Mouse (Mus musculus): ENCODE results near the gene Adamtsl3. TPM values are rescaled to one million over a fixed set of nuclear protein-coding genes. Genes with fewer than 3 reads are reported as not detected.

Gene Adamtsl3
- polyA plus RNA-seq, 1 experiment from 2014 or later = 0.22 TPM

DNA sequence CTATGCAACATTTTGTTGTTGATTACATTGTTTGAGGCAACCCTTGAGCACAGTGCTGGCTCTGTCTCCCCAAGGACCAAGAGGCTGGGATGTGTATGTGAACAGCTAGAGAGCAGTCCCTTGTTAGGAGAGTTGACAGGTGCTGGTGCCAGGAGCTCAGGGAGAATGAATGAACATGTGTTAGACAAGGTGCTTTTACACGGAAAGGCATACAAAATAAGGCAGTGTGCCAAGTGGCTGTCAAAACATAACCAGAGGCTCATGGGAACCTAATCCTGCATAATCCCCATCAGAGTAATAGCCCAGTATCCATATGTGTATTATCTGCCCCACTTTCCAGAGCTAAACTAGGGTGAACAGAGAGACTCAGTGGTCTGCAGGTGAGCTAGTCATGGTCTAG, 1.5 kb upstream of the Adamtsl3 start:
- Histone ChIP-seq H3K9me3 (no peaks in the 10 kb centered on the region), H3K4me3 (replicated peaks) (no peak overlapping the region), H3K4me1 (replicated peaks) (peaks cover 16% of the 10 kb centered on the region), H3K36me3 (no peaks in the 10 kb centered on the region), H3K27me3 (peaks cover 55% of the 10 kb centered on the region), H3K4me2 (replicated peaks) (no peak overlapping the region), H3K27ac (no peak overlapping the region), H3K9ac (replicated peaks) (no peak overlapping the region)
- ATAC-seq = no peak
- WGBS = 65% methylated on average over 1 of the region's 1 CpGs

DNA sequence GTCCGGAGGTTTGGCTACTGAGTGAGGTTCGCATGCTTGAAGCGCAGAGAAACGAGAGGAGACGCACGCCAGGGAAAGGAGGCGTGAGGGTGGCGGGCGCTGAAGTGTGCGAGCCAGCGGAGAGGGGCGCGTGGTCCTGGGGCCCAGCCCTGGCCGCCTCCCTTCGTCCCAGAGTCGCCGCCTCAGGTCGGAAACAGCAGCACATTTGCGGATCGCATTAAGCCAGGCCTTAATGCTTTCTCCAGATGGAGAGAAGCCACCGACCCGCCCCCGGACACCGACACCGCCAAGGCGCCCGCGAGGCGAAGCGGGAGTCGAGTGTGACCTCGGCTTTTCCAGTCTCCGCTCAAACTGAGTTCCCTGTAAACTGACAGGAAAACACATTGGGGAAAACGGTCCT, 638 bp downstream of the Adamtsl3 start:
- Histone ChIP-seq H3K4me1 (replicated peaks) (peaks cover 16% of the 10 kb centered on the region), H3K4me3 (replicated peaks) (peak overlapping the region; percentile 49), H3K27ac (no peak overlapping the region), H3K27me3 (peaks cover 57% of the 10 kb centered on the region), H3K9ac (replicated peaks) (peak overlapping the region; percentile 54; the same call in 1 of the 2 replicates), H3K4me2 (replicated peaks) (peak overlapping the region; percentile 78), H3K9me3 (no peaks in the 10 kb centered on the region), H3K36me3 (no peaks in the 10 kb centered on the region)
- ATAC-seq = peak; percentile 35
- WGBS = under 1% methylated on average over 34 of the region's 34 CpGs

DNA sequence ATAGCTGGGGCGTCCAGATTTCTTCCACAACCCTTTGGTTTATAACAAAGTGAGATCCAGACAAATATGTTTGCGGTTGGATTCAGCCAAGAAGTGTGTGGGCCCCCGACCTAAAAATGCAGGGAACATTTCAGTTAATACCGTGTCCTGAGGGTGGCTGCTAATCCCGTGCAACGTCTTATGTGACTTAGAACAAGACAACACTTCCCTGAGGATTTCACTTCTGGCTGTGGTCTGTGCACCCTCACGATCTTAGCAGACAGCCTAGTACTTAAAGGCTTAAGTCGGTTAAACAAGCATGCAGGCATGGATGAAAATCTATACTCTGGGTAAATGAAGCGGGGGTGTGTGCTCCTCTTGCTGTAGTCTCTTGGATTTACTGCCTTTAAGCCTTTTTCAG, 2.6 kb downstream of the Adamtsl3 start:
- Histone ChIP-seq H3K4me1 (replicated peaks) (peaks cover 16% of the 10 kb centered on the region), H3K27ac (no peak overlapping the region), H3K9ac (replicated peaks) (no peak overlapping the region), H3K4me3 (replicated peaks) (no peak overlapping the region), H3K4me2 (replicated peaks) (no peak overlapping the region), H3K27me3 (peaks cover 56% of the 10 kb centered on the region), H3K9me3 (no peaks in the 10 kb centered on the region), H3K36me3 (no peaks in the 10 kb centered on the region)
- 76% methylated on average over 9 of the region's 9 CpGs for WGBS
- ATAC-seq = no peak

DNA sequence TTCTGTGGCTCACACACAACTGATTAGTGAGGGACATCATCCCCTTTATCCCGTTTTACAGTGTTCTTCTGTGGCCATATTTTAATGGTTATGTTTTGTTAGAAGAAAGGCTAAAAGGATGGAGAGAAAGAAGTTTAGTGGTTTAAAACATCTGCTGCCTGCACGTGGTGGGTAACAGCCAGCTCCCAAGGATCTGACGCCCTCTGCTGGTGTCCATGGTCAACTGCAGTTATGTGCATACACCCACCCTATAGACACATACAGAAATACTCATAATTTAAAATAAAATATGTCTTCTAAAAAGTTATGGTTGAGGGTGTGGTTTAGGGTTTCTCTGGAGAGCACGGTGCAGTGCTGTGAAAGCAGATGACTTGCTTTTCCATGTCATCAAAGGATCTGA, 3.0 kb downstream of the Adamtsl3 start:
- no peak overlapping the region for H3K4me3 ChIP-seq (replicated peaks)
- peaks cover 52% of the 10 kb centered on the region for H3K27me3 ChIP-seq
- no peak for ATAC-seq
- no peak overlapping the region for H3K9ac ChIP-seq (replicated peaks)
- H3K9me3 ChIP-seq = no peaks in the 10 kb centered on the region
- no peaks in the 10 kb centered on the region for H3K36me3 ChIP-seq
- 79% methylated on average over 4 of the region's 4 CpGs for WGBS
- H3K4me2 ChIP-seq (replicated peaks) = no peak overlapping the region
- no peak overlapping the region for H3K27ac ChIP-seq
- peaks cover 16% of the 10 kb centered on the region for H3K4me1 ChIP-seq (replicated peaks)

DNA sequence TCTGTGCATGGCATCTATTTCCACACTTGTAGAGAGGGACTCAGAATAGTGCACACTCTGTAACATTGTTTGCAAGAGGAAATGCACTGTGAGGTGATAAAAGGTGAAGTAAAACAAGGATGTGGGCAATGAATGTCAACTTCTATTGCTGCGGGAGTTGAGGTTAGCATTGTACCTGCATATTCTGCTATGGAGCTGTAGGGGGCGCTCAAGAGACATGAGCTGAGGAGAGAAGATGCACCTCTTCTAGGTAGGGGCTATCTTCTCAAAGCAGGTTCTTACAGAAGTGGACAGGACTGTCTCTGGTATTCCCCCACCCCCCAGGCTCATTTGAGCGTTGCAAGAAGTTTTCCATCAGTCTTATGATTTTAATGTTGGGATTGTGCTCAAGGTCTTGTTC, 3.7 kb downstream of the Adamtsl3 start:
- 62% methylated on average over 3 of the region's 3 CpGs for WGBS

DNA sequence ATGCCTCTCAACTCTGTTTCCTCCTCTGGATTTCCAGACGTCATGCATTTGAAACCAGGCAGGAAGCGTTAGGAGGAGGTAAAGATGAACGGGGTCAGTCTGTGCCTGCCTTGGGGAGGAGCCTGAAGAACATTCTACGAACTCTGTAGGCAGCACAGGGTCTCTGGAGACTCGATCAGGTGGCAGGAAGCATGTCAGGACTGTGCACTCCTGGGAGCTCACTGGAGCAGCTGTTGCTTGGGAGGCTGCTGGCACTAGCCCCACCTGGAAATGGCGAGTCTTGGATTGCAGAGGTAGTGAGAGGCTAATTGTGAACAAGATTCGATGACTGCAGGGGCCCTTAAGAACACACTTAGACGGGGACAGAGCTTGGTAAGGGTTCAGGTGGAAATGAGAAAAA, 6.0 kb downstream of the Adamtsl3 start:
- H3K9ac ChIP-seq (replicated peaks) = no peak overlapping the region
- H3K4me1 ChIP-seq (replicated peaks) = peaks cover under 1% of the 10 kb centered on the region; the same call in 1 of the 2 replicates
- no peaks in the 10 kb centered on the region for H3K36me3 ChIP-seq
- no peak overlapping the region for H3K4me3 ChIP-seq (replicated peaks)
- ATAC-seq = no peak
- H3K27me3 ChIP-seq = peaks cover 23% of the 10 kb centered on the region
- H3K27ac ChIP-seq = no peak overlapping the region
- H3K9me3 ChIP-seq = no peaks in the 10 kb centered on the region
- H3K4me2 ChIP-seq (replicated peaks) = no peak overlapping the region
- WGBS = 58% methylated on average over 8 of the region's 8 CpGs

More for the DNA sequence above, 3.7 kb downstream of the Adamtsl3 start:
- Histone ChIP-seq H3K36me3 (no peaks in the 10 kb centered on the region), H3K9me3 (no peaks in the 10 kb centered on the region), H3K27me3 (peaks cover 45% of the 10 kb centered on the region), H3K4me1 (replicated peaks) (peaks cover 16% of the 10 kb centered on the region), H3K27ac (no peak overlapping the region), H3K4me3 (replicated peaks) (no peak overlapping the region), H3K4me2 (replicated peaks) (no peak overlapping the region), H3K9ac (replicated peaks) (no peak overlapping the region)
- ATAC-seq = no peak

DNA sequence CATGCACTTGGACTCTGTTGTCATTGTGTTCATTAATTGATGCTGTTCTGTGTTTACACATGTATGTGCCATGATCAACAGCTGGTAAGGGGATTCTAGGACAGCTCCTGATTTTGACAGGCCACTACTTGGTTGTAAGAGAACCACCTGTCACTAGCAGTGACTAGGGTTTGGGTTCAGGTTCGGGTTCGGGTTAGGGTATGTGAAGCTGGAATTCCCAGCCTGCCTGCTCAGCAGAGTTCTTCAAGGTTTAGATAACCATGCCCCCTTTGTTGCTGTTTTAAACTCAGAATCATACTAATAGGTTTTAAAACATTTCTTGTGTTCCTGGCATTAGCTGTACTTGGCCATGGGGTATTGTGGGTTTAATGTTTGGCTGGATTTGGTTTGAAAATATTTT, 11.2 kb downstream of the Adamtsl3 start:
- Histone ChIP-seq H3K27ac (no peak overlapping the region), H3K4me1 (replicated peaks) (no peaks in the 10 kb centered on the region), H3K4me2 (replicated peaks) (no peak overlapping the region), H3K36me3 (no peaks in the 10 kb centered on the region), H3K9me3 (no peaks in the 10 kb centered on the region), H3K4me3 (replicated peaks) (no peak overlapping the region), H3K9ac (replicated peaks) (no peak overlapping the region), H3K27me3 (no peaks in the 10 kb centered on the region)
- WGBS = 80% methylated on average over 2 of the region's 2 CpGs
- ATAC-seq = no peak

DNA sequence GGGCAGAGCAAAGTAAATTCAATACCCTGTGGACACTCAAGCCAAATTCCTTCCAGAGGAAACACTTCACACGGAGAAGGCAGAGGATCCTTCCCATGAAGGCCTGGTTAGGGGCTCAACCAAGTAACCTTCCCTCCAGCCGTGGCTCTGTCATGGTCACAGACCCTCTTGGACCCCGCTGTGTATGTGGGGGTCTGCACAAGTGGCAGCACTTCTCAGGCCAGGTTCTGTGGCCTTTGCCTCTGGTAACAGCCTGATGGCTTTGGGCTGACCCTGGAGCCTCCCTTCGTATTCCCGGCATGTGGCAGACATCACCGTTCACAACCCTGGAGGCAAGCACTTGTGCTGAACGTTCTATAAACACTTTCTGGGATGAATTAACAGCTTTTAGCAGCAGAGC, 14.3 kb downstream of the Adamtsl3 start:
- 92% methylated on average over 7 of the region's 7 CpGs for WGBS
- no peak overlapping the region for H3K27ac ChIP-seq
- no peak overlapping the region for H3K4me2 ChIP-seq (replicated peaks)
- H3K4me3 ChIP-seq (replicated peaks) = no peak overlapping the region
- ATAC-seq = no peak
- no peaks in the 10 kb centered on the region for H3K36me3 ChIP-seq
- no peaks in the 10 kb centered on the region for H3K27me3 ChIP-seq
- no peak overlapping the region for H3K9ac ChIP-seq (replicated peaks)
- H3K9me3 ChIP-seq = no peaks in the 10 kb centered on the region
- H3K4me1 ChIP-seq (replicated peaks) = no peaks in the 10 kb centered on the region

DNA sequence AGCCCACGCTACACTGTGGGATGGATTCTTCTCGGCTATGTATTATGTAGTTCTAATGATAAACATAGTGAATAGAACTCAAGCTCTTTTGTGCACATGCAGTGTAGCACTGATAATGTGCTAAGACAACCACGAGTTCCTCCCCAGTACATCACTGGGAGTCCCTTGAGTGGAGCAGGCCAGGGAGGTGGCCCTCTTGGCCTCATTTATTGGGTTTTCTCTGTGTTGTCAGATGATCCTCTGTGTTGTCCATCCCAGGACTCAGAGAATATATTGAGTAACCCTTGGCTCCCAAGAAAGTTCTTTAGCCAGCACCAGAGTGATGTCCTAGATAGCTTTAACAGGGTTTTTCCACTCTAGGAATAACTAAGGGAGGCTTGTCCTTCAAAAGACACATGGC, 14.9 kb downstream of the Adamtsl3 start:
- no peak overlapping the region for H3K27ac ChIP-seq
- ATAC-seq = no peak
- H3K9ac ChIP-seq (replicated peaks) = no peak overlapping the region
- no peaks in the 10 kb centered on the region for H3K4me1 ChIP-seq (replicated peaks)
- no peak overlapping the region for H3K4me3 ChIP-seq (replicated peaks)
- H3K4me2 ChIP-seq (replicated peaks) = no peak overlapping the region
- WGBS = 78% methylated on average over 3 of the region's 3 CpGs
- no peaks in the 10 kb centered on the region for H3K36me3 ChIP-seq
- H3K9me3 ChIP-seq = no peaks in the 10 kb centered on the region
- H3K27me3 ChIP-seq = no peaks in the 10 kb centered on the region

DNA sequence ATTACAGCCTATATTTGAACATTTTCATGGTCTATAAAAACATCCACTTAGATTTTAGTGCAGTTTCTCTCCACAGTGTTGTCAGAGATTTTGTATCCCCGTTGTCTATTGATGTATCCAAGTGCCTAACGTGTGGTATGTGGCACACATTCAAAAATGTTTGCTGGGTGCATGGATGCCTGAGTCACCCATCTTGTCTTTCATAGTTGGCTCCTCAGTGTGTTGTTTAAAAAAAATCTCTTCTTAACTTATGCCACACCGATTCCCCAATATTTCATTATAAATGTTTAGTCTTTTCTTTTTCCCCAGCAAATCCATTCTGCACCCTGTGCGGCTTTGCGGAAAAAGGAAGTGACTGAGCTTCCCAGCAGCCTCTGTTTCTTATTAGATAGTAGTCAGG, 23.7 kb downstream of the Adamtsl3 start:
- no peak overlapping the region for H3K4me3 ChIP-seq (replicated peaks)
- no peaks in the 10 kb centered on the region for H3K36me3 ChIP-seq
- H3K4me2 ChIP-seq (replicated peaks) = no peak overlapping the region
- 86% methylated on average over 5 of the region's 5 CpGs for WGBS
- no peaks in the 10 kb centered on the region for H3K9me3 ChIP-seq
- no peak overlapping the region for H3K9ac ChIP-seq (replicated peaks)
- H3K27ac ChIP-seq = no peak overlapping the region
- no peaks in the 10 kb centered on the region for H3K27me3 ChIP-seq
- ATAC-seq = no peak
- H3K4me1 ChIP-seq (replicated peaks) = no peaks in the 10 kb centered on the region

DNA sequence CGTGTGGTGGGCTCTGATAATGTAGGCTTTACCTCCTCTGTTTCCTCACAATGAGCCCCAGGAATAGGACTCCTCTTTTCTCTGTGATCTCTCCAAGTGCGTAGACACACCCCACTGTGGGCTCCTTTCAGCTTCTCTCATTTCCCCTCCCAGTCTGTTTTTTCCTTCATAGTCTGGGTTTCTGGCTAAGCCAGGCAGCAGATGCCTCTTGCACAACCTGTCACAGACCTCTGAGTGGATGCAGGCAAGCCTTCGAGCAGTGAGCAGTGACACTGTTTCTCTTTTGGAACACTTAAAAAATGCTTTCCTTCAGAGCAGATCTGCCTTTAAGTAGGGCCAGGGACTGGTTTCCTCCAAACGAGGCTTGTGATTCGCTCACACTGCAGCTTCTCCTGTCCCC, 24.2 kb downstream of the Adamtsl3 start:
- Histone ChIP-seq H3K27ac (no peak overlapping the region), H3K36me3 (no peaks in the 10 kb centered on the region), H3K4me2 (replicated peaks) (no peak overlapping the region), H3K9me3 (no peaks in the 10 kb centered on the region), H3K9ac (replicated peaks) (no peak overlapping the region), H3K4me3 (replicated peaks) (no peak overlapping the region), H3K4me1 (replicated peaks) (no peaks in the 10 kb centered on the region), H3K27me3 (no peaks in the 10 kb centered on the region)
- 65% methylated on average over 5 of the region's 5 CpGs for WGBS
- no peak for ATAC-seq

DNA sequence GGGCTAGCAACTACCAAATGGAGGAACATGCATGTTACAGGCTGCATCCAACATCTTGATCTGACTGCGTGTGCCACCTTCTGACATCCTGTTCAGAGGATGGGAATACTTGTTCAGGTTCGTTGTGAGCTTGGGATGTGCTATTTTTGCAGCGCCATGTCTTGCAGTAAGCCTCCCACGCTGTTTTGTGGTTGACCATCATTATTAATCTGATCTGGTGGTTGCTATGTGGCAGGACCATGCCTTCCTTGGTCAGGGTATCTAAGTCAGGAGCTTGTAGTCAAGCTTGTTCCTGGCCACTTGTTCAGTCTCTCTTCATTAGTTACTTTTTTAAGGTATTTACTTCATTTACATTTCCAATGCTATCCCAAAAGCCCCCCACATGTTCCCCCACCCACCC, 24.7 kb downstream of the Adamtsl3 start:
- 87% methylated on average over 4 of the region's 4 CpGs for WGBS
- Histone ChIP-seq H3K4me3 (replicated peaks) (no peak overlapping the region), H3K4me1 (replicated peaks) (no peaks in the 10 kb centered on the region), H3K27ac (no peak overlapping the region), H3K36me3 (no peaks in the 10 kb centered on the region), H3K9me3 (no peaks in the 10 kb centered on the region), H3K27me3 (no peaks in the 10 kb centered on the region), H3K9ac (replicated peaks) (no peak overlapping the region), H3K4me2 (replicated peaks) (no peak overlapping the region)
- ATAC-seq = no peak

DNA sequence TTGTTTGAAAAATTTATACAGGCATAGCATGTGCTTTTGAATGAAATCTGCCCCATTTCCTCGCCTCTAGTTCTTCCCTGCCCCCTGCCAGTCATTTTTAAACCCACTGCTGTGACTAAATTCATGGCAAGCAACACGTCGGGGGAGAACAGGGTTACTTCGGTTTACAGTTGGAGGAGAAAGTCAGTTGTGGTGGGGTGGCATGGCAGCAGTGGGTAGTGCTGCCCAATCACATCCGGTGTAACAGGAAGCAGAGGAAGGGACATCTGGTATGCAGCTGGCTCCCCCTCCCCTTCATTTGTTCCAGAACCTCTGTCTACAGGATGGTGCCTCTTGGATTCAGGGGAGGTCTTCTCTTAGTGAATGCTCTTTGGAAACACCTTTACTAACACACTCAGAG, 25.6 kb downstream of the Adamtsl3 start:
- WGBS = 89% methylated on average over 5 of the region's 5 CpGs
- Histone ChIP-seq H3K4me1 (replicated peaks) (no peaks in the 10 kb centered on the region), H3K27me3 (no peaks in the 10 kb centered on the region), H3K27ac (no peak overlapping the region), H3K36me3 (no peaks in the 10 kb centered on the region), H3K4me2 (replicated peaks) (no peak overlapping the region), H3K4me3 (replicated peaks) (no peak overlapping the region), H3K9me3 (no peaks in the 10 kb centered on the region), H3K9ac (replicated peaks) (no peak overlapping the region)
- ATAC-seq = no peak

All from midbrain, embryonic 13.5 days (tissue).